Mouse (Mus musculus): ENCODE measurements around the gene Npm1. TPM values are rescaled to one million over a fixed set of nuclear protein-coding genes. Genes with fewer than 3 reads are reported as not detected.

The Npm1 gene
- total RNA-seq, 2 experiments from 2014 or later: 146 to 152 TPM

GRCm38 (mm10) chr11:33115796-33116195 is 47.2 kb downstream of the Npm1 start:
- DNase-seq (ENCODE audit: extremely low spot score in 1 of 2, low spot score in 2 of 2): no peak
- no peak for TF ChIP-seq CTCF (IDR thresholded peaks at IDR 0.05)
- no peak overlapping the region for H3K27ac ChIP-seq
- intact Hi-C loops (cut with DNase I): no loop called here
- no peak overlapping the region for H3K4me3 ChIP-seq

- TF ChIP-seq CTCF (IDR thresholded peaks at IDR 0.05): no peak
- H3K27ac ChIP-seq: no peak overlapping the region
- DNase-seq (ENCODE audit: extremely low spot score in 1 of 2, low spot score in 2 of 2): no peak
- H3K4me3 ChIP-seq: no peak overlapping the region
- intact Hi-C loops (cut with DNase I): no loop called here
These were observed 50.6 kb downstream of the Npm1 start for GRCm38 (mm10) chr11:33112407-33112806.

- intact Hi-C loops (cut with DNase I): no loop called here
These were observed 52.9 kb downstream of the Npm1 start for GRCm38 (mm10) chr11:33110111-33110510.

GRCm38 (mm10) chr11:33107540-33107939 is 55.5 kb downstream of the Npm1 start:
- intact Hi-C loops (cut with DNase I): no loop called here
- no peak for TF ChIP-seq CTCF (IDR thresholded peaks at IDR 0.05)
- Histone ChIP-seq H3K27ac (no peak overlapping the region), H3K4me3 (no peak overlapping the region)
- DNase-seq (ENCODE audit: extremely low spot score in 1 of 2, low spot score in 2 of 2): no peak

More at GRCm38 (mm10) chr11:33110111-33110510, 52.9 kb downstream of the Npm1 start:
- TF ChIP-seq CTCF (IDR thresholded peaks at IDR 0.05): no peak
- no peak overlapping the region for H3K27ac ChIP-seq
- H3K4me3 ChIP-seq: no peak overlapping the region
- DNase-seq (ENCODE audit: extremely low spot score in 1 of 2, low spot score in 2 of 2): no peak

GRCm38 (mm10) chr11:33104911-33105316 is 58.1 kb downstream of the Npm1 start:
- DNase-seq (ENCODE audit: extremely low spot score in 1 of 2, low spot score in 2 of 2): no peak
- intact Hi-C loops (cut with DNase I): no loop called here
- Histone ChIP-seq H3K4me3 (no peak overlapping the region), H3K27ac (no peak overlapping the region)
- TF ChIP-seq CTCF (IDR thresholded peaks at IDR 0.05): no peak

GRCm38 (mm10) chr11:33103291-33103943 is 59.6 kb downstream of the Npm1 start:
- intact Hi-C loops (cut with DNase I): no loop called here
- no peak for TF ChIP-seq CTCF (IDR thresholded peaks at IDR 0.05)
- DNase-seq (ENCODE audit: extremely low spot score in 1 of 2, low spot score in 2 of 2): no peak
- Histone ChIP-seq H3K27ac (no peak overlapping the region), H3K4me3 (no peak overlapping the region)

Other genes starting within 250 kb of the Npm1 start
- 1 to 10 TPM; 1.9 to 2.6 TPM for gene Fgf18, start 15.8 kb downstream of the Npm1 start, total RNA-seq (2021)
- gene Tlx3, start 40.4 kb upstream of the Npm1 start, total RNA-seq (2021): not detected
- under 1 TPM in 1 of 2 experiments, not detected in 1; 0.72 TPM for gene Gm12117, start 113.5 kb upstream of the Npm1 start, total RNA-seq (2021)